Mouse (Mus musculus): ENCODE results near the gene Bbs1. TPM values are rescaled to one million over a fixed set of nuclear protein-coding genes. Genes with fewer than 3 reads are reported as not detected.

The Bbs1 gene
- polyA plus RNA-seq, 1 experiment from 2014 or later, result 5.2 TPM

GRCm38 (mm10) chr19:4927904-4928531 lies 21.6 kb upstream of the Bbs1 start, which contains the start of gene Dpp3:
Dpp3 (minus strand) TSS chr19:4928287.
- WGBS, result under 1% methylated on average over 32 of the region's 32 CpGs
- ATAC-seq (replicated peaks; ENCODE audit: low FRiP score, low TSS enrichment, low read depth) (peak; percentile 98), DNase-seq (ENCODE audit: low spot score) (peak; percentile 99)
- no peaks in the 10 kb centered on the region for H3K9me3 ChIP-seq (ENCODE audit: control insufficient read depth, low read length)
- H3K4me3 ChIP-seq (ENCODE audit: low read depth, low read length), result peak within 1 kb of the TSS; percentile 85
- no peaks in the 10 kb centered on the region for H3K27me3 ChIP-seq (replicated peaks; ENCODE audit: control insufficient read depth, insufficient read depth, low read length)
- peak within 1 kb of the TSS; percentile 80 for H3K27ac ChIP-seq (ENCODE audit: low read depth)
- peaks cover 12% of the 10 kb centered on the region for H3K4me1 ChIP-seq (replicated peaks; ENCODE audit: control insufficient read depth, insufficient read depth, low read length)
- H3K9ac ChIP-seq (ENCODE audit: low read length), result peak within 1 kb of the TSS; percentile 72
- peaks cover 34% of the 10 kb centered on the region for H3K36me3 ChIP-seq (ENCODE audit: control insufficient read depth, insufficient read depth, low read length)
- peak within 1 kb of the TSS; percentile 79 for H3K4me2 ChIP-seq (ENCODE audit: low read length)

DNA sequence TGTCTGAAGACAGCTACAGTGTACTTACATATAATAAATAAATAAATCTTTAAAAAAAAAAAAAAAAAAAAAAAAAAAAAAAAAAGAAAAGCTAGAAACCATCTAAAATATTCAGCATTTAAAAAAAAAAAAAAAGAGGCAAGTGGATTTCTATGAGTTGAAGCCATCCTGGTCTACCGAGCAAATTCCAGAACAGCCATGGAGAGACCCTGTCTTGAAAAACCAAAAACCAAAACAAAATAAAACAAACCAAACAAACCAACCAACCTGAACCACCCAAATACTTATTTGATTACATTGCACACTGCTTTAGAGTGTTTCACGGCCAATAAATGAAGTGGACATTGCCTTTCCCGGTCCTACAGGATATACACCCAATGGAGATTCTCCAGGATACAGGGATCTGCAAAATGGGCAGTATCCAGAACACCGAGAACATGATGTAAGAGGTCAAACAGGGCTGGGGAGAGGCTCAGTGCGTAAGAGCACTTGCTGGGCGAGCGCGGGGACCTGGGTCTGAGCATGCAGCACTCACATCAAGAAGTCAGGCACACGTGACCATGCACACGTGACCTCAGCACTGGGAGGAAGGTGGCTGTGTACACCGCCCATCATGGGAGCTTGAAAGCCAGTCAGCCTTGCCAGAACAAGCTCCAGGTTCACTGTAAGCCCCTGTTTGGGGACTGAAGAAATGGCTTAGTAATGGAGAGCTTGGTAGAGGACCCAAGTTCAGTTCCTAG lies 18.9 kb upstream of the Bbs1 start:
- Histone ChIP-seq H3K27me3 (replicated peaks; ENCODE audit: control insufficient read depth, insufficient read depth, low read length) (no peaks in the 10 kb centered on the region), H3K27ac (ENCODE audit: low read depth) (no peak overlapping the region), H3K9ac (ENCODE audit: low read length) (no peak overlapping the region), H3K4me1 (replicated peaks; ENCODE audit: control insufficient read depth, insufficient read depth, low read length) (peaks cover 12% of the 10 kb centered on the region), H3K36me3 (ENCODE audit: control insufficient read depth, insufficient read depth, low read length) (peaks cover 58% of the 10 kb centered on the region), H3K4me2 (ENCODE audit: low read length) (no peak overlapping the region), H3K4me3 (ENCODE audit: low read depth, low read length) (no peak overlapping the region), H3K9me3 (ENCODE audit: control insufficient read depth, low read length) (no peaks in the 10 kb centered on the region)
- WGBS, result 96% methylated on average over 11 of the region's 11 CpGs
- ATAC-seq (replicated peaks; ENCODE audit: low FRiP score, low TSS enrichment, low read depth), result no peak
- DNase-seq (ENCODE audit: low spot score), result no peak

GRCm38 (mm10) chr19:4919652-4920051 lies 13.2 kb upstream of the Bbs1 start:
- Histone ChIP-seq H3K36me3 (ENCODE audit: control insufficient read depth, insufficient read depth, low read length) (peaks cover 98% of the 10 kb centered on the region), H3K27ac (ENCODE audit: low read depth) (no peak overlapping the region), H3K4me1 (replicated peaks; ENCODE audit: control insufficient read depth, insufficient read depth, low read length) (no peaks in the 10 kb centered on the region), H3K4me3 (ENCODE audit: low read depth, low read length) (no peak overlapping the region), H3K27me3 (replicated peaks; ENCODE audit: control insufficient read depth, insufficient read depth, low read length) (no peaks in the 10 kb centered on the region), H3K9me3 (ENCODE audit: control insufficient read depth, low read length) (no peaks in the 10 kb centered on the region), H3K4me2 (ENCODE audit: low read length) (no peak overlapping the region), H3K9ac (ENCODE audit: low read length) (no peak overlapping the region)
- DNase-seq (ENCODE audit: low spot score) (no peak), ATAC-seq (replicated peaks; ENCODE audit: low FRiP score, low TSS enrichment, low read depth) (no peak)
- WGBS, result 77% methylated on average over 6 of the region's 6 CpGs

GRCm38 (mm10) chr19:4916827-4917226 lies 10.4 kb upstream of the Bbs1 start:
- H3K4me3 ChIP-seq (ENCODE audit: low read depth, low read length), result no peak overlapping the region
- DNase-seq (ENCODE audit: low spot score) (no peak), ATAC-seq (replicated peaks; ENCODE audit: low FRiP score, low TSS enrichment, low read depth) (no peak)
- no peak overlapping the region for H3K4me2 ChIP-seq (ENCODE audit: low read length)
- WGBS, result 83% methylated on average over 10 of the region's 10 CpGs
- H3K27me3 ChIP-seq (replicated peaks; ENCODE audit: control insufficient read depth, insufficient read depth, low read length), result no peaks in the 10 kb centered on the region
- no peak overlapping the region for H3K27ac ChIP-seq (ENCODE audit: low read depth)
- H3K9me3 ChIP-seq (ENCODE audit: control insufficient read depth, low read length), result no peaks in the 10 kb centered on the region
- no peaks in the 10 kb centered on the region for H3K4me1 ChIP-seq (replicated peaks; ENCODE audit: control insufficient read depth, insufficient read depth, low read length)
- no peak overlapping the region for H3K9ac ChIP-seq (ENCODE audit: low read length)
- H3K36me3 ChIP-seq (ENCODE audit: control insufficient read depth, insufficient read depth, low read length), result peaks cover 98% of the 10 kb centered on the region

DNA sequence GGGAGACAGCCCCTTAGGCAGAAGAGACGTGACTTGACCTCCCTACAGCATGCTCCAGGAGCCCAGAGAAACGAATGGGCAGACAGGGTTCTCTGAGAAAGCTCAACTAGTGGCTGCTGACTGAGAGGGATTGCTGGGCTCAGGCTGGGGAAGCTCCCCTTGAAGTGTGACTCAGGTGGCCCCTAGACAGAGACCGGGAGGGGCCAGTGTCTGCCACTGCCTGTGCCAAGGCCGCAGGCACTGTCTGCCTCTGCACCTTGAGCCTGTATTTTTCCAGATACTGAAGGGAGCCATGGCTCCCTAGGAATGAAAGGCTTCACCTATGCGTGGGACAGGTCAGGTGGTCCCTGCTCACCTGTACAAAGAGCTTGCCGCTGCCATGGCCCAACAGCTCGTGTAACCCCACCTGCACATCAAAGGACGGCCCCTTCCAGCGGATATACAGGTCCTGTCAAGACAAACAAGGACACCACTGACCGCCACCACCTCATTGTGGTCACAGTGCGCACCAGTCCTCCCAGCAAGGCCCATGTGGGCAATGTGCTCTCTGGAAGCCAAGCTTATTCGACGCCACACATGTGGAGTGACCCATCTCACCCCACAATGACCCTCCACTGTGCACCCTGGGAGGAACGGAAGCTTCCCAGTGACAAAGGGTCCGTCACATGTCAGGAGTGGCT lies 9.6 kb upstream of the Bbs1 start:
- Histone ChIP-seq H3K4me2 (ENCODE audit: low read length) (no peak overlapping the region), H3K27me3 (replicated peaks; ENCODE audit: control insufficient read depth, insufficient read depth, low read length) (no peaks in the 10 kb centered on the region), H3K27ac (ENCODE audit: low read depth) (no peak overlapping the region), H3K9me3 (ENCODE audit: control insufficient read depth, low read length) (no peaks in the 10 kb centered on the region), H3K36me3 (ENCODE audit: control insufficient read depth, insufficient read depth, low read length) (peaks cover 98% of the 10 kb centered on the region), H3K4me3 (ENCODE audit: low read depth, low read length) (no peak overlapping the region), H3K4me1 (replicated peaks; ENCODE audit: control insufficient read depth, insufficient read depth, low read length) (no peaks in the 10 kb centered on the region), H3K9ac (ENCODE audit: low read length) (no peak overlapping the region)
- 90% methylated on average over 15 of the region's 15 CpGs for whole genome bisulfite sequencing
- DNase-seq (ENCODE audit: low spot score), result no peak
- ATAC-seq (replicated peaks; ENCODE audit: low FRiP score, low TSS enrichment, low read depth), result no peak

DNA sequence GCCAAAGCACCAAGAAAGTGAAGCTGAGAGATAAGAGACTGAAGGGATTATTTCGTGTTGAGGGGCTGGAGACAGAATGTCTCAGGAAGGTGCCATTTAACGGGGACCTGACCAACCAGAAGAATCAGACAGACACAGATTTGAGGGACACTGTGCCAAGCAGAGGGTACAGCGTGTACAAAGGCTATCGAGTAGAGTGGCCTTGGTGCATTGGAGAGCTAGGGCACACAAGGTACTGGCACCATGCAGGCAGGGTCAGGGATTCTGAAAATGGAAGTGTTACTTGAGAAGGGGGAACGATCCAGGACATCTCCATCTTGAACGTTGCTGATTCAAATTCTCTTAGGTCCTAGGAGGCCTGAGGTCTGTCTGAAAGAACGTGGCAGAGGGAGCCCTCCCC lies 2.9 kb upstream of the Bbs1 start:
- no peak overlapping the region for H3K9ac ChIP-seq (ENCODE audit: low read length)
- no peak overlapping the region for H3K4me2 ChIP-seq (ENCODE audit: low read length)
- DNase-seq (ENCODE audit: low spot score) (no peak), ATAC-seq (replicated peaks; ENCODE audit: low FRiP score, low TSS enrichment, low read depth) (no peak)
- no peaks in the 10 kb centered on the region for H3K9me3 ChIP-seq (ENCODE audit: control insufficient read depth, low read length)
- no peak overlapping the region for H3K27ac ChIP-seq (ENCODE audit: low read depth)
- 92% methylated on average over 7 of the region's 7 CpGs for WGBS
- peaks cover 69% of the 10 kb centered on the region for H3K36me3 ChIP-seq (ENCODE audit: control insufficient read depth, insufficient read depth, low read length)
- peaks cover 6% of the 10 kb centered on the region for H3K4me1 ChIP-seq (replicated peaks; ENCODE audit: control insufficient read depth, insufficient read depth, low read length)
- no peak overlapping the region for H3K4me3 ChIP-seq (ENCODE audit: low read depth, low read length)
- no peaks in the 10 kb centered on the region for H3K27me3 ChIP-seq (replicated peaks; ENCODE audit: control insufficient read depth, insufficient read depth, low read length)

- H3K4me2 ChIP-seq (ENCODE audit: low read length), result no peak overlapping the region
- H3K27ac ChIP-seq (ENCODE audit: low read depth), result no peak overlapping the region
Observed at GRCm38 (mm10) chr19:4908107-4908506, 1.7 kb upstream of the Bbs1 start.

DNA sequence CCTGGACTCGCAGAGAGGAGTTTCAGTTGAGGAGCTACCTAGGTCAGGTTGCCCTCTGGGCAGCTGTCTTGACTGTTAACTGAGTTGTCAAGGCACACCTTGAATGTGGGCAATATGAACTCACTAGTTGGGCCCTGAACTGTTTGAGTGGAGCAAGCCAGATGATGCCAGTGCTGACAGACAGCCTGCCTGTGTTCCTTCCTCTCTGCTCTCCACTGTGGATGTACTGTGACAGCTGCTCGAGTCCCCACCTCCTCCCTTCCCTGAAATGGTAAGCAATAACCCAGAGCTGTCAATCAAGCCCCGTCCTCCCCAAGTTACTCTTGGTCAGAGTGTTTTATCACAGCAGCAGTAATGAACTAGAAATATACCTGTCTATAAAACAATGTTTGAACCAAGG lies 6.5 kb downstream of the Bbs1 start:
- no peak overlapping the region for H3K4me2 ChIP-seq (ENCODE audit: low read length)
- DNase-seq (ENCODE audit: low spot score), result no peak
- no peaks in the 10 kb centered on the region; the same call in 1 of the 2 replicates for H3K36me3 ChIP-seq (ENCODE audit: control insufficient read depth, insufficient read depth, low read length)
- no peaks in the 10 kb centered on the region for H3K27me3 ChIP-seq (replicated peaks; ENCODE audit: control insufficient read depth, insufficient read depth, low read length)
- no peak overlapping the region for H3K27ac ChIP-seq (ENCODE audit: low read depth)
- WGBS, result 76% methylated on average over 3 of the region's 3 CpGs
- no peak overlapping the region for H3K4me3 ChIP-seq (ENCODE audit: low read depth, low read length)
- no peaks in the 10 kb centered on the region for H3K4me1 ChIP-seq (replicated peaks; ENCODE audit: control insufficient read depth, insufficient read depth, low read length)
- no peak for ATAC-seq (replicated peaks; ENCODE audit: low FRiP score, low TSS enrichment, low read depth)
- no peak overlapping the region for H3K9ac ChIP-seq (ENCODE audit: low read length)
- H3K9me3 ChIP-seq (ENCODE audit: control insufficient read depth, low read length), result no peaks in the 10 kb centered on the region

More at GRCm38 (mm10) chr19:4908107-4908506, 1.7 kb upstream of the Bbs1 start:
- DNase-seq (ENCODE audit: low spot score), result no peak
- Histone ChIP-seq H3K4me1 (replicated peaks; ENCODE audit: control insufficient read depth, insufficient read depth, low read length) (peaks cover 6% of the 10 kb centered on the region), H3K9ac (ENCODE audit: low read length) (no peak overlapping the region), H3K9me3 (ENCODE audit: control insufficient read depth, low read length) (no peaks in the 10 kb centered on the region), H3K27me3 (replicated peaks; ENCODE audit: control insufficient read depth, insufficient read depth, low read length) (no peaks in the 10 kb centered on the region), H3K36me3 (ENCODE audit: control insufficient read depth, insufficient read depth, low read length) (peaks cover 56% of the 10 kb centered on the region), H3K4me3 (ENCODE audit: low read depth, low read length) (no peak overlapping the region)
- ATAC-seq (replicated peaks; ENCODE audit: low FRiP score, low TSS enrichment, low read depth), result no peak
- 84% methylated on average over 4 of the region's 4 CpGs for WGBS
